Mouse (Mus musculus) intestine, embryonic 16.5 days (tissue): ENCODE measurements at regions not wholly inside any gene's neighbourhood (a gene's known extent, or its start where the extent isn't known, plus 50 kb on each side); places are given as distances from the start of the nearest gene placed in this dataset.
A peak's percentile ranks its signal among the peaks of the same experiment; 100 is the strongest.

Experiments
- ATAC-seq: fragments of 200-750 bp; cut with Nextera tagmentation; 2 replicates; pipeline ENCODE4 v1.8.0; 2017; ENCODE audit warnings: moderate TSS enrichment, moderate library complexity
- H3K27ac ChIP-seq: fragments of 300-500 bp; sonication (generic); 2 replicates; pipeline ENCODE4 v1.5.1; 2014; ENCODE audit warnings: mild to moderate bottlenecking, low read length
- H3K27me3 ChIP-seq: fragments of 300-500 bp; sonication (generic); replicated peaks from 2 replicates; pipeline ENCODE4 v1.6.1; 2014; ENCODE audit warnings: low read length, control low read depth, mixed read lengths; ENCODE audit not compliant: control insufficient read depth, insufficient read depth
- H3K36me3 ChIP-seq: fragments of 300-500 bp; sonication (generic); 2 replicates; pipeline ENCODE4 v1.6.1; 2014; ENCODE audit warnings: low read length, control low read depth; ENCODE audit not compliant: control insufficient read depth, insufficient read depth
- H3K4me1 ChIP-seq: fragments of 300-500 bp; sonication (generic); 2 replicates; pipeline ENCODE4 v1.6.1; 2014; ENCODE audit warnings: low read length, control low read depth, mixed read lengths; ENCODE audit not compliant: control insufficient read depth, insufficient read depth
- H3K4me2 ChIP-seq: fragments of 300-500 bp; sonication (generic); 2 replicates; pipeline ENCODE4 v1.6.1; 2014; ENCODE audit warnings: low read depth, low read length, control low read depth
- H3K4me3 ChIP-seq: fragments of 300-500 bp; sonication (generic); 2 replicates; pipeline ENCODE4 v1.5.1; 2014; ENCODE audit warnings: mild to moderate bottlenecking, low read length
- H3K9ac ChIP-seq: fragments of 300-500 bp; sonication (generic); 2 replicates; pipeline ENCODE4 v1.6.1; 2014; ENCODE audit warnings: low read depth, low read length
- H3K9me3 ChIP-seq: fragments of 300-500 bp; sonication (generic); 2 replicates; pipeline ENCODE4 v1.6.1; 2016; ENCODE audit warnings: low read length, control low read depth; ENCODE audit not compliant: control insufficient read depth
- WGBS: fragments of 180-500 bp; shearing (Covaris S2); extraction: QIAGEN DNeasy Blood & Tissue Kit; methylation state at CpG from one replicate; pipeline ENCODE4 v1.1.7; 2014; 5-methylcytosine and 5-hydroxymethylcytosine counted together

DNA sequence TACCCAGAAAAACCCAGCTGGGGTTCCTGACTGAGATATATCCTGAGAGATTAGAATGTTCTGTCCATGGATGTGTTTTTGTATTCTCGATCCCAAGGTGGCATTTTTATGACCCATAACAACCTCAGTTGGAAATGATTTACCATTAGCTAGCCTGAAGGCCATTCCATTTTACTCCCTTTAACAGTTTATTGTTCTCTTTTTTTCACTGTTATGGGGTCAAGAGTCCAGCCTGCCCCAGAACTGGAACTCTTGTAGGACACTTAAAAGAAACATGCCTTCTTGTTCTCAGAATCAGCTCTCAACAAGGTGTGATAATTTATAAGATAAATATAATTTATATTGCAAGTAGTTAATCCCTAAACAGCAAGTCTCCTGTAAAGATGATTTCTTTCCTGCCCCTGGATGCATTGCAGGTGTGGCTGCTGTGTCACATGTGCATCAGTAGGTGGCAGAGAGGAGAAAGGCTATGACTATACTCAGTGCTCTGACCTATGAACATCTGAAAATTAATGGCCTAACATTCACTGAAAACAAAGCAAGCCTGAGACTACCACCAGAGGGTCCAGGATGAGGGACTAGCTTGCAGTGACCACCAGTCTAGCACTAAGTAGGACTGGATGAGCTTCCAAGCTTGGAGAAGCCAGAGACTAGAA lies 181.6 kb upstream of the Gm527 start:
- Histone ChIP-seq H3K4me3 (no peak overlapping the region), H3K9me3 (no peaks in the 10 kb centered on the region), H3K36me3 (no peaks in the 10 kb centered on the region), H3K27ac (peak overlapping the region; percentile 41; the same call in 1 of the 2 replicates), H3K9ac (no peak overlapping the region), H3K27me3 (no peaks in the 10 kb centered on the region), H3K4me2 (no peak overlapping the region), H3K4me1 (no peaks in the 10 kb centered on the region)
- 30% methylated on average over 1 of the region's 1 CpGs for WGBS
- peak; percentile 100 for ATAC-seq

DNA sequence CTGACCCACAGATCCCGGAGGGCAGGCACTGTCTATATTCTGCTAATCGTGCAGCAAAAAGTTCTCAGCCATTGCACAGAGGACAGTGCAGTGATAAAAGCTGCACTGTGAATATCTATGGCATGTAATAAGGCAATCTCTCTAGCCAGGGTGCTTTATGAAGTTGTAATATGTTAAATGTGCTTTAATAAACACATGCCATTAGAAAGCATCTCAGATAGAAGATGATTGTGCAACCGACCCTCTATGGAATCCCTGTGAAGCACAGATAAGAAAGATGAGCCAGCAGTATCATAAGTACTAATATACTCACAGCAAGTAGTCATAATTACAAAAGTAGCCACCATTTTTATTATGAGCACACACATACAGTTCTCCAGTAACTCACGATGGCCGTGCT lies 214.3 kb upstream of the Gm527 start:
- WGBS, result 91% methylated on average over 5 of the region's 5 CpGs
- Histone ChIP-seq H3K27ac (no peak overlapping the region), H3K4me1 (no peaks in the 10 kb centered on the region), H3K9ac (no peak overlapping the region), H3K4me2 (no peak overlapping the region), H3K36me3 (no peaks in the 10 kb centered on the region), H3K9me3 (no peaks in the 10 kb centered on the region), H3K27me3 (no peaks in the 10 kb centered on the region), H3K4me3 (no peak overlapping the region)
- no peak for ATAC-seq

DNA sequence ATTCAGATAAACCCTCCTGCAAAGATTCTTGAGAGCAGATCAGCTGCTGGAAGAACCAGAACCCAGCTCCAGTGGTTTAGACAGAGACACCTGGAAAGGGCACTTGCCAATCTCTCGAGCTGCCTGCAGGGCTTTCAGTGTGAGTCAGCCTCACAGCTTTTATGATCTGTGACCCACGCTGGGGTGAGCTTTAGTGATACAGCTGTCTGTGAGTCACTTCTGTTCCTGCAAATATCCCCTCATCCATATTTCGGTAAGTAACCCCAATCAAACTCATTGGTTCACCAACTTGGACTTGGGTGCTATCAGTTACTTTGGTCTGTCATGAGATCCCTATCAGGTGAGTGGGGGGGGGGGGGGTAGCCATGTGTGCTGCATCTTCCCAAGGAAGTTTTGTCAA lies 216.6 kb upstream of the Gm527 start:
- no peak overlapping the region for H3K4me2 ChIP-seq
- no peak for ATAC-seq
- H3K27me3 ChIP-seq, result no peaks in the 10 kb centered on the region

DNA sequence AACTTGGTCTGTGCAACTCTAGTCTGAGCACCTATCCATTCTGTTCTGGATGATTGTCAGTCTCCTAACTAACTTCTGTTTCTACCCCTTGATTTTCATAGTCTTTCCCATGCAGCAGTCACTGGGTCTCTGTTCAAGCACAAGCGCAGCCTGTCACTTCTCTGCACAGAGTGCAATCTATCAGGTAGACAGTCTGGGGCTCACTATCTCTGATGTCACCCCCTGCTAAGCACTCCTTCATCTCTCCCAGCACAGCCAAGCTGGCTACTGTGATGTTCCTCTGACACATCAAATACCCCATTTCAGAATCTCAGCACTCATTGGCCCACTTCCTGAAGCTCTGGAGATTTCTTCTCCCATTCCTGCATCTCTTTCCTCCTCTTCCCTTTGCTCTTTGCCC lies 220.9 kb upstream of the Fscb start:
- peaks cover 7% of the 10 kb centered on the region; the same call in 1 of the 2 replicates for H3K4me1 ChIP-seq
- H3K27me3 ChIP-seq, result no peaks in the 10 kb centered on the region
- no peaks in the 10 kb centered on the region for H3K36me3 ChIP-seq
- no peak for ATAC-seq
- H3K4me2 ChIP-seq, result no peak overlapping the region
- no peak overlapping the region for H3K9ac ChIP-seq
- WGBS, result 77% methylated on average over 1 of the region's 1 CpGs
- no peak overlapping the region for H3K4me3 ChIP-seq
- H3K27ac ChIP-seq, result no peak overlapping the region
- no peaks in the 10 kb centered on the region for H3K9me3 ChIP-seq

More for the DNA sequence above, 216.6 kb upstream of the Gm527 start:
- Histone ChIP-seq H3K9ac (no peak overlapping the region), H3K4me1 (no peaks in the 10 kb centered on the region), H3K27ac (no peak overlapping the region), H3K36me3 (no peaks in the 10 kb centered on the region), H3K9me3 (no peaks in the 10 kb centered on the region), H3K4me3 (no peak overlapping the region)
- WGBS, result 60% methylated on average over 3 of the region's 3 CpGs

DNA sequence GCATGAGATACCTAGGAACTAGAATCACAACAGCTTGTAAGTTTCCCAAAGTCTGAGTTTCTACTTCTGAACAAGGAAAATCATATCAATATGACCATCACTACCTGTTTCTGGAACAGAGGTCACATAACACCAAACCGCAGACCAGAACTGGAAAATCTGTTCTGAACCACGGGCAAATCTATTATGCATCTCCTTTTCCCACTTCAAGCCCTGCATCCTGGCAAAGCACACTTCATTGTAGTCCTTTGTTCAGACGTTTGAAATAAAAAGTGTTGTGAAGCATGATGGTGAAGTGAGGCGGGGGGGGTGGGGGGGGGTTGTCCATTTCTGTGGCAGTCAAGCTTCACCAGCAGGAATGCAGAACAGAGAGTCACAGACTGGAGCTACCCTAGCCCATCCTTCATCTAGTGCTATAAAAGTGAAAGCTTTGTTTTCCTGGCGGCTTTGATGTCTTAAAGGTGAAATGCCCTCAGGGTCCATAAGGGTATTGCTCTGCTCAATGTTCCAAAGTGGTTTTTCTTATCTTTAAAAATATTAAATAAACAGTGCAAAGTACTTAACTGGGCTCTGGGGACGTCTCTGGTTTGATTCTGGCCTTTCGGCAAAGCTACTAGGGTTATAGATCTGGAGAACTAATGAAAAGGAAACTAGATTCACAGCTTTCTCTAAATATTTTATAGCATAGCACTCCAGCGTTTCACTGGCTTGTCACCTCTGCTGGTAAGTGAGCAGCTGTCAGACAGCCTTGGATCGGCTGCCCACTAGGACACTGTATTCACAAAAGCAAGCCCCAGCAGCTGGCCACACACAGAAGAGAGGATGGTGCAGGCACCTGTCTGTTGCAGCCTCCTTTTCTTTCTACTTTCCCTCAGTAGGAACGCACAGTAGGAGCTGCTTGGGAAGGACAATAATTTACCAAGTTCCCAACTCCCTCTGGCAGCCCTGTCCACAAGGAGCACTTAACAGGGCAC lies 218.0 kb upstream of the Fscb start:
- Histone ChIP-seq H3K9ac (no peak overlapping the region), H3K4me1 (peaks cover 7% of the 10 kb centered on the region; the same call in 1 of the 2 replicates), H3K9me3 (no peaks in the 10 kb centered on the region), H3K36me3 (no peaks in the 10 kb centered on the region), H3K27ac (no peak overlapping the region), H3K4me2 (peak overlapping the region; percentile 33), H3K27me3 (no peaks in the 10 kb centered on the region), H3K4me3 (no peak overlapping the region)
- ATAC-seq, result peak; percentile 82
- 19% methylated on average over 10 of the region's 10 CpGs for WGBS

DNA sequence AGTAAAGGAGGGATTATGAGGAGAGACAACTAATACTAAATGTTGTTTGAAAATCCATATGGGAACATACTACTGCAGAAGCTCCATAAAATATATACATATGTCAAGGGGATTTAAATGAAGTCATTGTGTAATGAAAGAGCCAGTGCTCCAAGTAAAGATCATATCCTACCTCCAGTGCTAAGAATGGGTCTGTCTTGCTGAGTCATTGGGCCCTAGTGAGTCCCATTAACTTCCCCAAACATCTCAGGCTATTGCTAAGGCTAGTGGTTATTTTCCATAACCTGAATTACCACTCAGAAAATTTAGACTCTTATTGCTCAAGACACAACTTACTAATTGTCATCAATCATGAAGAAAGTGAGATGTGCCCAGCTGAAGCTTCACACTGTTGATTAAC lies 215.2 kb upstream of the Fscb start:
- H3K4me2 ChIP-seq, result no peak overlapping the region
- peaks cover 7% of the 10 kb centered on the region; the same call in 1 of the 2 replicates for H3K4me1 ChIP-seq
- no peaks in the 10 kb centered on the region for H3K27me3 ChIP-seq
- H3K9me3 ChIP-seq, result no peaks in the 10 kb centered on the region
- H3K4me3 ChIP-seq, result no peak overlapping the region
- H3K9ac ChIP-seq, result no peak overlapping the region
- H3K36me3 ChIP-seq, result no peaks in the 10 kb centered on the region
- no peak for ATAC-seq
- no peak overlapping the region for H3K27ac ChIP-seq

DNA sequence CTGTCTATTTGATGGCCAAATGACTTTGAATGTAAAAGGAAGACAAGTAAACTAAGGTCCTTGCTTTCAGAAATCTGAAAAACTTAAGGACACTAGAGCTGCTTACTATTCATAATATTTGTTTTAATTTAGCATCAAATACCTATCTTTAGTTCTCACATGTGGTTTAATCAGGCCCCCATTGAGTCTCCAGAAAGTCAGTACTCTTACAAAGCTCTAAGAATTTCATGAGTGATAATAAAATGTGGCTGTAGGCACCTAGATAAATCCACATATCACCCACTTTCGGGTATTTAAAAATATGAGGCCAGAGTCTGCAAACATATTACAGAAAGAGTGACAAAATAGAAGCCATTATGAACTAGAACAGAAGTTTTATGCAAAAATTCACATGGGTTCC lies 214.1 kb upstream of the Fscb start:
- no peak for ATAC-seq
- Histone ChIP-seq H3K27ac (no peak overlapping the region), H3K36me3 (no peaks in the 10 kb centered on the region), H3K9ac (no peak overlapping the region), H3K4me3 (no peak overlapping the region), H3K4me2 (no peak overlapping the region), H3K27me3 (no peaks in the 10 kb centered on the region), H3K9me3 (no peaks in the 10 kb centered on the region), H3K4me1 (peaks cover 7% of the 10 kb centered on the region; the same call in 1 of the 2 replicates)
- 84% methylated on average over 1 of the region's 1 CpGs for WGBS

DNA sequence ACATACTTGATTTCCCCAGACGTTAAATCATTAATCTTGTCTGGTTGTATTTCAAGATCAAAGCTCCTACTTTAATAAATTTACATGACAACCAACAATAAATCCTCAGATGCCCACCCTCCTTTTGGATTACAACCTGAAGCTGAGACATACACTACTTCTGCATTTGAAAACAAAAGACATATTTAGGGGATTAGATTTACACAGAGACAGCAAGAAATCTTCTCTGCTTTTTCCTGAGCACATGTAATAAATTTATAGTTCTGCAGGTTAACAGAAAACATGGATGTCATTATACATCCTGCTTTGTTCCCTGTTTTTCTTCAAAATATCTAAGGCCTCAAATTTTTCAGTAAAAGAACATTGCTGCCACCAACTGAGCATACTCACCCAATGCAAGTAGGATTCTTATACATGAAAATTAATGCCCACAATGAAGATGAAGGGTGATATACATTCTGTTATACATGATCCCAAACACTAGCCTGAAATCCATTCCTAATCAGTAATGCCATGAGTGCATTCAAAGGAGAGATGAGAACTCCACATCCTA lies 166.4 kb upstream of the Fscb start:
- Histone ChIP-seq H3K4me2 (no peak overlapping the region), H3K4me1 (no peaks in the 10 kb centered on the region), H3K4me3 (no peak overlapping the region), H3K27ac (no peak overlapping the region), H3K9ac (no peak overlapping the region), H3K36me3 (no peaks in the 10 kb centered on the region), H3K9me3 (no peaks in the 10 kb centered on the region), H3K27me3 (no peaks in the 10 kb centered on the region)
- no peak for ATAC-seq
- 40% methylated on average over 1 of the region's 1 CpGs for WGBS

DNA sequence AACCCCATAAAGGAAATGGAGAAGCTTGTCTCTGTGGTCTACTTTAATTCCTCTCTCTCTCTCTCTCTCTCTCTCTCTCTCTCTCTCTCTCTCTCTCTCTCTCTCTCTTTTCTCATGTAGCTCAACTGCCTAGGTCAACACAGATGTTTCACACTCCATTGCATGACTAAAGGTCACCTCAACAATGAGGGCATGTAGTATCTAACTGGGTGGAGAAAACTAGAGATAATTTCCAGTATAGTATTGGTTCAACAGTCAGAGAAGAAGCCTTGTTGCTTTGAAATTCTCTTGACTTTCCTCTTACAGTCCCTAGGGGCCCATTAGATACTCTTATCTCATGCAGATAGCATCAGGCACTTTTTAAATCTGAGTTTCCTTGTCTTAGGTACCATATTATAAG lies 140.4 kb upstream of the Fscb start:
- Histone ChIP-seq H3K4me2 (no peak overlapping the region), H3K4me1 (no peaks in the 10 kb centered on the region), H3K27me3 (no peaks in the 10 kb centered on the region), H3K36me3 (no peaks in the 10 kb centered on the region), H3K4me3 (no peak overlapping the region), H3K27ac (no peak overlapping the region), H3K9ac (no peak overlapping the region), H3K9me3 (no peaks in the 10 kb centered on the region)
- peak; percentile 76 for ATAC-seq
